Mouse (Mus musculus) spleen, adult 2 months (tissue): ENCODE measurements at regions not wholly inside any gene's neighbourhood (a gene's known extent, or its start where the extent isn't known, plus 50 kb on each side); places are given as distances from the start of the nearest gene placed in this dataset.

Experiments
- DNase-seq, 2 experiments: peaks; one replicate each; pipeline versions ENCODE4 v3.0.0 to v3.0.0-alpha.2; 2012 to 2021; ENCODE audit warnings: low spot score in 2 of 2, low read depth in 1 of 2
- H3K27ac ChIP-seq: fragments of 200-500 bp; 2 replicates; pipeline ENCODE4 v1.5.1; 2012; ENCODE audit warnings: low read length, inconsistent platforms; ENCODE audit not compliant: insufficient read depth
- H3K27me3 ChIP-seq: fragments of 200-500 bp; 2 replicates; pipeline ENCODE4 v1.6.1; 2012; ENCODE audit warnings: mild to moderate bottlenecking, moderate library complexity, low read length, inconsistent platforms; ENCODE audit not compliant: control insufficient read depth, insufficient read depth
- H3K36me3 ChIP-seq: fragments of 200-500 bp; 2 replicates; pipeline ENCODE4 v1.6.1; 2012; ENCODE audit warnings: mild to moderate bottlenecking, low read length, inconsistent platforms; ENCODE audit not compliant: control insufficient read depth, insufficient read depth
- H3K4me1 ChIP-seq: fragments of 200-500 bp; 2 replicates; pipeline ENCODE4 v1.6.1; 2011; ENCODE audit warnings: inconsistent platforms; ENCODE audit not compliant: control insufficient read depth, insufficient read depth, insufficient read length
- H3K4me3 ChIP-seq: fragments of 200-500 bp; 2 replicates; pipeline ENCODE4 v1.5.1; 2011; ENCODE audit warnings: mild to moderate bottlenecking, inconsistent platforms; ENCODE audit not compliant: insufficient read depth, insufficient read length; ENCODE audit errors: extremely low read depth
- CTCF ChIP-seq: fragments of 200-500 bp; IDR thresholded peaks from 2 replicates; pipeline ENCODE4 v1.5.1; 2011; ENCODE audit warnings: mild to moderate bottlenecking, inconsistent platforms; ENCODE audit not compliant: insufficient read depth, insufficient read length, insufficient replicate concordance; ENCODE audit errors: extremely low read depth
- POLR2A ChIP-seq: fragments of 200-500 bp; IDR thresholded peaks from 2 replicates; pipeline ENCODE4 v1.6.1; 2011; ENCODE audit warnings: low read depth, low read length, inconsistent platforms
- WGBS: fragments of 180-500 bp; shearing (Covaris S2); methylation state at CpG from one replicate; pipeline ENCODE4 v1.1.7; 2018; 5-methylcytosine and 5-hydroxymethylcytosine counted together

GRCm38 (mm10) chr7:64034493-64034892 lies 95.8 kb upstream of the Klf13 start:
- TF ChIP-seq CTCF: no peak
- no peak for TF ChIP-seq POLR2A
- DNase-seq: no peak
- H3K27ac ChIP-seq: no peak overlapping the region
- H3K4me1 ChIP-seq: peaks cover 44% of the 10 kb centered on the region; the same call in 1 of the 2 replicates
- no peaks in the 10 kb centered on the region for H3K27me3 ChIP-seq
- H3K36me3 ChIP-seq: no peaks in the 10 kb centered on the region
- no peak overlapping the region for H3K4me3 ChIP-seq
- 81% methylated on average over 1 of the region's 1 CpGs for WGBS

GRCm38 (mm10) chr7:64033388-64033787 lies 94.7 kb upstream of the Klf13 start:
- H3K27ac ChIP-seq: no peak overlapping the region
- TF ChIP-seq CTCF (no peak), POLR2A (no peak)
- no peaks in the 10 kb centered on the region for H3K27me3 ChIP-seq
- WGBS: 73% methylated on average over 2 of the region's 2 CpGs
- no peak for DNase-seq
- H3K36me3 ChIP-seq: no peaks in the 10 kb centered on the region
- peaks cover 44% of the 10 kb centered on the region; the same call in 1 of the 2 replicates for H3K4me1 ChIP-seq
- no peak overlapping the region for H3K4me3 ChIP-seq

DNA sequence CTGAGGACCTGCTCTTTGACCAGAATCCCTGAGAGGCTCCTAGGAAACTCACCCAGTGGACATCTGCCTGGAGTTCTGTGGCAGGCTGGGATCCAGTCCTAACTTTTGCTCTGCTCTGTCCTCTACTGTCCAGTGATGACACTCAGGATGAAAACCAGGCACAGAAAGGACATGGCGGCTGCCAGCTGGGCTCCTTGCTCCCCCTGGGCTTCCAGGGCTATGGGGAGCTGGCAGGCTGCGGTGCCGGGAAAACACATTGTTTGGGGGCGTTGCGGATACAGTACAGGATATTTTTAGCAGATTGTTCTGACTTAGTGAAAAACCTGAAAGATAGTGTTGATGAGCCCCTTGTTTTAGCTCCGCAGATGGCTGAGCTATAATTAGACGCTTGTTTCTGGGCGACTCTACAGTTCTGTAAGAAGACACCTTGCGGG lies 94.2 kb upstream of the Klf13 start:
- TF ChIP-seq POLR2A (no peak), CTCF (no peak)
- 26% methylated on average over 9 of the region's 9 CpGs for WGBS
- H3K27me3 ChIP-seq: no peaks in the 10 kb centered on the region
- H3K4me3 ChIP-seq: no peak overlapping the region
- H3K27ac ChIP-seq: peak overlapping the region; percentile 26; the same call in 1 of the 2 replicates
- DNase-seq: no peak
- no peaks in the 10 kb centered on the region for H3K36me3 ChIP-seq
- H3K4me1 ChIP-seq: peaks cover 44% of the 10 kb centered on the region; the same call in 1 of the 2 replicates

DNA sequence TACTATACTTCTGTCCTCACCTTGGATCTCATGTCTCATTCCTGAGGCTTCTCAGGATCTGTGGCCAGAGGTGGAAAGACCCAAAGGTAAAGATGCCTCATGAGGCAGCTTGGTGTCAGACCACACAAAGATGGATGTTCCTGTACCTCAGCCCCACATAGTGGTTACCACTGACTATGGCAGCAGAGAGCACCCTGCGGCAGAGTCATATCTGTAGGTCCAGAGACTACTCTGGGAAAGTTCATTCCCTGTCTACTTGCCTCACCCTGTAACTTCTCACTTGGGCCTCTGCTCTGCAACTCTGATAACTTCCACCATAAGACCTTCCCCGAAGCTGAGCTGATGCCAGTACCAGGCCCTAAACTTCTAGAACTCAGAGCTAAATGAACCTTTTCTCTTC lies 91.9 kb upstream of the Klf13 start:
- no peak for DNase-seq
- TF ChIP-seq CTCF (no peak), POLR2A (no peak)
- no peaks in the 10 kb centered on the region for H3K36me3 ChIP-seq
- 88% methylated on average over 2 of the region's 2 CpGs for WGBS
- H3K27me3 ChIP-seq: no peaks in the 10 kb centered on the region
- peaks cover 27% of the 10 kb centered on the region; the same call in 1 of the 2 replicates for H3K4me1 ChIP-seq
- H3K4me3 ChIP-seq: no peak overlapping the region
- H3K27ac ChIP-seq: no peak overlapping the region

GRCm38 (mm10) chr7:64027100-64027499 lies 88.4 kb upstream of the Klf13 start:
- DNase-seq: no peak
- H3K27ac ChIP-seq: no peak overlapping the region
- no peaks in the 10 kb centered on the region for H3K36me3 ChIP-seq
- H3K27me3 ChIP-seq: no peaks in the 10 kb centered on the region
- peaks cover 22% of the 10 kb centered on the region; the same call in 1 of the 2 replicates for H3K4me1 ChIP-seq
- no peak overlapping the region for H3K4me3 ChIP-seq
- 94% methylated on average over 7 of the region's 7 CpGs for WGBS
- TF ChIP-seq CTCF (no peak), POLR2A (no peak)

DNA sequence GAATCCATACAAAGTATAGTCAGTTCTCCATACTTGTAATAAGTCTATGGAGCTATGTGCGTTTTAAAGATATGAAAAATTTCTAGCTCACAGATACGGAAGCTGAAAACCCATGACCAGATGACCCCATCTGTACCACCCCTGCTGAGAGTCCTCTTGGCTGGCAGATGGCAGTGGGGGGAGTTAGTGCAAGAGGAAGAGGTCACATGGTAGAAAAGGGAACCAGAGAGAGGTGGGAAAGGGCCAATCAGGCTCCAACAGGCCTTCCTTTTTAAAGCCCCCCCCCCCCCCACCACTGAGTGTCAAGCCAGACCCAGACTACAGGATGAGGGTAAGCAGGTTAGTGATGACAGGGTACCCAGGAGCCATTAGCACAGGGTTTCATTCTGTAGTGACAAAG lies 86.4 kb upstream of the Klf13 start:
- TF ChIP-seq CTCF (no peak), POLR2A (no peak)
- Histone ChIP-seq H3K4me3 (no peak overlapping the region), H3K4me1 (peaks cover 31% of the 10 kb centered on the region; the same call in 1 of the 2 replicates), H3K27ac (0 out of 2 replicates have a peak overlapping the region, but pooled peaks have one; percentile 20), H3K36me3 (no peaks in the 10 kb centered on the region), H3K27me3 (no peaks in the 10 kb centered on the region)
- DNase-seq: no peak
- WGBS: 73% methylated on average over 2 of the region's 2 CpGs

GRCm38 (mm10) chr7:64024253-64024652 lies 85.5 kb upstream of the Klf13 start:
- TF ChIP-seq CTCF: no peak
- no peak for TF ChIP-seq POLR2A
- WGBS: 92% methylated on average over 4 of the region's 4 CpGs
- no peak for DNase-seq
- H3K4me3 ChIP-seq: no peak overlapping the region
- no peaks in the 10 kb centered on the region for H3K36me3 ChIP-seq
- no peaks in the 10 kb centered on the region for H3K27me3 ChIP-seq
- H3K4me1 ChIP-seq: peaks cover 31% of the 10 kb centered on the region; the same call in 1 of the 2 replicates
- no peak overlapping the region for H3K27ac ChIP-seq
